Mouse (Mus musculus) c-Kit-positive CD71-negative TER-119-negative erythroid progenitor cells, embryonic 14.5 days (primary cell): ENCODE results near the gene Gm572.

Experiments used
- DNase-seq: peaks from one replicate; pipeline ENCODE4 v3.0.0-alpha.2; 2013; ENCODE audit warnings: low read depth

Gm572 gene

DNA sequence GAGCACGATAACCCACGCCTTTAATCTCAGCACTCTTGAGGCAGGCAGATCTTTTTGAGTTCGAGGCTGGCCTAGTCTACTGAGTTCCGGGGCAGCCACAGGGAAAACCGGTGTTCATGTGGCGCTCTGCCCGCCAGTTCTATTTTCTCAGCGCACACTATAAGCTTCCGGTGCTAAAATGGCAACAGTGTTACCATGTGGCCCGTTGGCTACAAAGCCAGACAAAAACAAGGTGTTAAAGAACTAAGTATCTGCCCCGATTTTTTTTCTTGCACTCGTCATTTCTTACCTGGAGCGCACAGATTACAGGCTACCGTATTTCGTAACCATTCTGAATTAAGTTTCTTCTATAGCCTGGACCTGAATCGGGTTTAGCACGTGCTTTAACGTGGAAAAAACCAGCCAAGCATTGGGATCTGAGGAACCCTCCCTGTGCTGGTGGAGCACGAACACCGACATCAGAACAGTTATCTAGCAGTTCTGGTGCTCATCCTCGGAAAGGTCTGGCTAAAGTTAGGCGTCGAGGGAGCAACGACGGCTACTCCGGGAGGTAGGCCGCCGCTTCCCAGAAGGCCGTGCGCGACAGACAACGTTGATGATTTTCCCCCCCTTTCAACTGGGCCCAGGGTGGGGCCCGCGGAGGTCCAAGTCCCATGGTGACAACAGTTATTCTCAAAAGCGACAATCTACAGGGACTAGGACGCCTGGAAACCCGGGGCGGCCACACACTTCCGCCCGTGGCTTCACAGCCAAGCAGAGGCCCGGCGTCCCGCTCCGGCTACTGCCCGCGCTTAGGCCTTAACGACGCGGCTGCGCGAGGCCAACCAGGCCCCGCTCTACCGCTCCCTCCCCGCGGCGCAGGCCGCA, 17.1 kb upstream of the Gm572 start:
- DNase-seq = no peak

DNA sequence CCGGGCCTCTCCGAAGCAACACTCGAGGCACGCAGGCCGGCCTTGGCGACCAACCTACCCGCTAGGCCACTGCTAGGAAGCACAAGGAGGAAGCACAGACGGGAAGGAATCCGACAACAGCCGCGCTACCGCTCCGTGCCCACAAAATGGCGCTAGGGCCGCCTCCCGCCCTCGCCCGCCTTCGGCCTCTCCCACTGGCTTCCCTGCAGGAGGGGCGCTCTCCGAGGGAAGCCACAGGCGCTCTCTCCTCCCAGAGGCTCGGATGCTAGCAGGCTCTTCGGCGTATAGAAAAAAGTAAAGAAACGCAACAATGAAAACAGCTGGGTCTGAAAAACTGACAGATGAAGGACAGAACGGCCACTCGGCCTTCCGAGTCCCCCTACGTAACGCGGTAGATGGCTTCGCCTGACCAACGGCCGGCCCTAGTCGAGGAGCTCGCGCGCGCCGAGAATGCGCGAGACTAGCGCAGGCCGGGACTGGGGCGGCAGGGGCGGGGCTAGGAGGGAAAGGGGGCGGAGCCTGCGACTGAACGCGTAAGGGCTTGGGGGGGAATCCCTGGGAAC, 16.4 kb upstream of the Gm572 start, which contains the start of gene Tardbp:
Tardbp (minus strand) TSS at position 397 of the 563 bp plus-strand sequence.
- peak; percentile 92 for DNase-seq

DNA sequence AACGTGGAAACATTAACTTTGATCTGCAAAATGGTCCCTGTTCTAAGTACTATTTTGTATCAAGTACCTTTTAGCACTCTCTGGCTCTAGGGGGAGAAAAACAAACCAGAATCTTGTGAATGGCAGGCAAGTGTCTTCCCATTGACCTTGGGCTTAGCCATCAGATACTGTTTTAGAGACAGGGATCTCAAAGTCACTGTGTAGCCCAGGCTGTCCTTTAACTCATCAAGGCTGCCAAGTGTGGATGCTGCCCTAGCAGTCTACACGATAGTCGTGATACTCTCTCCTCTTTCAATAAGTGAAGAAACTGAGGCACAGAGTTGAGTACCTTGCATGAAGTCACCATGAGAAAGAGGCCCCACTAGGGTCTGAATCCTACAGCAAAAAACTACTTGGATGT, 15.9 kb upstream of the Gm572 start:
- DNase-seq = no peak

DNA sequence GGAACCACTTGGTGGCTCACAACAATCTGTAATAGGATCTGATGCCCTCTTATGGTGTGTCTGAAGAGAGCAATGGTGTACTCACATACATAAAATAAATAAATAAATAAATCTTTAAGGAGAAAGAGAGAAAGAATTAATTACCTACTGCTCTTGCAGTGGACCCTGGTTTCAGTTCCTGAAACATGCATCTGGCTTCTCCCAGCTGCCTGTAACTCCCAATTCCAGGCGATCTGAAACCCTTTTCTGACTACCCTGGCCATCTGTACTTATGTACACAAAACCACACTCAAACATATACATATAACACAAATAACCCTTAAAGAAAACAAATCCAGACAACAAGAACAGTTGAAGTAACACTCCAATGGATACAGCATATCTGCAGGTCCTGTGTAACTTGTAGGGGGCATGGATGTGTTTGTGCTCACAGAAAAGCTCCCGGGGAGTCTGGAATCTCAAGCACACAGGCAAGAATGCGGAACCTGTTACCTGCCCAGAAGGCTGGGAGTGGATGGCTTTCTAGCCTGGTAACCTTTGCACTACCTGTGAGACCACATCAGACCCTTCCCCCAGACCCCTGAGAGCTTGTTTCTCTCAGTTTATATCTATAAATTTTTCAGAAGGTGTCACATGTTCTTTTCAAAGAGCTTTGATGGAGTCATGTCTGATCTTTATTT, 11.0 kb upstream of the Gm572 start:
- no peak for DNase-seq

DNA sequence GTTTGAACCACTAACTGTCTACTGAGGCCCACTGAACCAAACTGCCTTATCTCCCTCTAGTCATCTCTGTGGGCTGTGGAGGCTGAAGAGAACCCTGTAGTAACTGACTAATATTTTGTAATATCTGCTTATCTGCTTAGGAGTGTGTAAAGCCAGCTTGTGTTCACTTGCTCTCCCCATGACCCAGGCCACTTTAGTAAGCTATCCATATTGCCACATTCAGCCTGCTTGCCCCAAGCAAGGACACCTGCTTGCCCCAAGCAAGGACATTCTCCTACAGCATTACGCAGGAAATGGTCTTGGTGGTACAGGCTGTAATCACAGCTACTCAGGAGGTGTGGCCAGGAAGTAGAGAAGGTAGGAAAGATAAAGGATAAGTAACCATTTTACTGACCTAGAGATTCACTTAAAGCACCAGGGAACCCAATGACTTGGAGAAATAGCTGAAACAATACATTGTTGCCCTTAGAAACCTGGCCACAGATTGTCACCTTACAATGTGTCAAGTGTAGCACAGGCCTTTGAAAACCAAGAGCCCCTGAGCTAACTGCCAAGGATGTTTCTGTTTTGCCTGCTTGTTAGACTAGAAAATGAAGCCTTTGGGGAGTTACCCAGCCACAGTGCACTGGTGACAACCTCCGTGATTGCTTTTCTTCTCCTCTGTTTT, 9.6 kb upstream of the Gm572 start:
- DNase-seq = no peak

DNA sequence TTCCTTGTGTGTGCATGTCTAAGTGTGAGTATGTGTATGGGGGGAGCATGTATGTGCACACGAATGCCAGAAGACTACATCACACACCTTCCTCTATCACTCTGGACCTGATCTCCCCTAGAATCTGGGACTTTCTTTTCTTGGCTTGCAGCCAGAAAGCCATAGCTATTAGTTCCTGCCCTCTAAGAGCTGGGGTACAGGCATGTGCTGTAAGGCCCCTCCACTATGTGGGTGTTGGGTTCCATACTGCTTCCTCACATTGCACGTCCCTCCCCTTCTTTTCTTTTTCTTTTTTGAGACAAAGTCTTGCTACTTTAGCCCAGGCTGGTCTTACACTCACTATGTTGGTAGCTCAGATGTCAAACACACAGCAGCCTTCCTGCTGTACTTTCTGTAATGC, 7.8 kb upstream of the Gm572 start:
- no peak for DNase-seq

DNA sequence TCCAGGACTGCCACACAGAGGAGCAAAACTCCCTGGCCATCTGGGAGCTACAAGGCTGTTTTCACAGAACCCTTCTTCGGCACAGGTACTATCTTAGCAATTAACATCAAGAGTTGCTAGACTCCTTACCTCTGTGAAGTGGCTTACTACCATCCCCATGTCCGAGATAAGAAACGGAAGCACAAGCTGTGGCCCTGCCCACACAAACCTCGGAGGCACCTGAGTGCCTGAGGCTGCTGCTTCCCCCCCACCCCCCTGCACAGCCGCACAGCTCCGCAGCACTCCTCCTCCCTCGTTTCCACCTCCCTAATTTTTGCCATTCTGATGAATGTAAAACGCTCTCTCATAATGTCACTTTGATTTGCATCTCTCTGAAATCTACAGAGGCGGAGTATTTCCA, 4.8 kb upstream of the Gm572 start:
- no peak for DNase-seq

DNA sequence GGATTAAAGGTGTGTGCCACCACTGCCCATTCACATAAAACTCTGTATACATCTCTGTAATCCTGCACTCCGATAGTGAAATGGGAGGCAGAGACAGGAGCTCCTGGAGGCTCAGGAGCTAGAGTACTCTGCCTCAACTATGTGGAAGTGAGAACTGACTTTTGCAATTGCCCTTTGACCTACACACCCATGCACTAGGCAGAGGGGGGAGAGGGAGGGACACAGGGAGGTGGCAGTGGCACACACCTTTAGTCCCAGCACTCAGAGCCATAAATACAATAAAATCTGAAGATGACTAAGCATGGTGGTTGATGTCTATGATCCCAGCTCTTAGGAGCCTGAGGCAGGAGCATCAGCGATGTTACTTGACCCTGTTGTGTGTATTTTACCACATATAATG, 3.7 kb upstream of the Gm572 start:
- DNase-seq = no peak

DNA sequence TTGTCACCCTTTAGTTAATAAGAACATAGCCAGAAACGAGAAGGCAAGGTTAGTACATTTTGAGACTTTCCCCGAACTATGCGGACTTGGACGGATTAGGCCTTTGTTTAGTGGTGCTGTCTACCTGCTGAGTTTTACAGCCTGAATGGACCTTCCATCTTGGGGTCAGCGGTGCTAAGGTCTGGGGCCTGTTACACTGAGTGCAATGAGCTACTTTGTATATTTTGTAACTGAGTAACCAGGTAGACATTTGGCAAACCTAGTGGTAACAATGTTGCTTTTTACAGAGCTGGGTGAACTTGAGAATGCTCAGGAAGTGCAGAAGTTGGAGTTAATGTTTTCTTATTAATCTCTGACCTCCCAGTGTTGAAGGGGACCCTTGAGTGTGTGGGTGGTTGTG, 2.0 kb upstream of the Gm572 start:
- DNase-seq = no peak

DNA sequence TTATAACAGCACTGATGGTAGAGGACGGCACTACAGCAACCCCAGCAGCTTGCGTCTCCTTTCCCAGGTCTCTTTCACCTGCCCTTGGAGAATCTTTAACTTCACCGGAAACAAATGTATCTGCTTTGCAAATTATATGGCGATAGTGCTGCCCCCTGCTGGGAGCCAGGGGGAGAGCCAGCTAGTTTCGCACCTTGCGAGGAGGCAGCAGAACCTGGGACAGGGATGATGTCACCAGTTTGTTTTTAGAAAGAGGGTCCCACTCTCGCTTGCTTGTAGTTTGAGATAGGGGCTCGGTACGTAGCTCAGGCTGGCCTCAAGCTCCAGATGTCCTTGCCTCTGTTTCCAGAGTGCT, 1.0 kb downstream of the Gm572 start:
- DNase-seq = peak; percentile 80

DNA sequence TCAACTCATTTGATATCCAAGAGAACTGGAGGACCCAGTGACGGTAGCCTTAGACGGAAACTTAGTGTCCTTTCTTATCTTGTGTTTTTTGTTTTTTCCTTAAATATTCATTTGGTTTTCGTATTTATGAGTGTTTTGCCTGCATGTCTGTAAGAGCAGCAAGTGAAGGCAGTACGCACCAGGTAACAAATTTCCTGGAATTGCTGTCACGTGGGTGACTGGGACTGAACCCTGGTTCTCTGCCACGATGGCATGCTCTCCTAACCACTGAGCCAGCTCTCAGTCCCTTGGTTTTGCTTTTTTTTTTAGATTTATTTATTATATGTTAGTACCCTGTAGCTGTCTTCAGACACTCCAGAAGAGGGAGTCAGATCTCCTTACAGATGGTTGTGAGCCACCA, 1.8 kb downstream of the Gm572 start:
- no peak for DNase-seq

DNA sequence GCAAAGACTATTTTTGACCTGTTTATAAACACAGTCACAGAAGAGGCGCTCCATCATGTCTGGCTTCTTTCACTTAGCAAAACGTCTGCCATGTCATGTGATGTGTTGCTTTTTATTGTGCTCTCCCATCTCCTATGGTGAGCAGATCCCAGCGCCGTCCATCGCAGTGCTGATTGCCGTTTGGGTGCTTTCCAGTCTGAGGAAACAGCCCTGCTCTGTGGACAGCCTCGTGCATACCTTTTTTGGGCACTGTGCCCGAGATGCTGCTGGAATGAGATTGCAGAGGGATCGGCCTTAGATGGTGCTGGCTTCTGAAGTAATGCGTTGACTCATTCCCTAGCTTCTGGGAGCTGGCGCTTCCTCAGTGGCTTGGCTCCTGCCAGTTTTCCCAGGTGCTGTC, 3.5 kb downstream of the Gm572 start:
- DNase-seq = no peak

DNA sequence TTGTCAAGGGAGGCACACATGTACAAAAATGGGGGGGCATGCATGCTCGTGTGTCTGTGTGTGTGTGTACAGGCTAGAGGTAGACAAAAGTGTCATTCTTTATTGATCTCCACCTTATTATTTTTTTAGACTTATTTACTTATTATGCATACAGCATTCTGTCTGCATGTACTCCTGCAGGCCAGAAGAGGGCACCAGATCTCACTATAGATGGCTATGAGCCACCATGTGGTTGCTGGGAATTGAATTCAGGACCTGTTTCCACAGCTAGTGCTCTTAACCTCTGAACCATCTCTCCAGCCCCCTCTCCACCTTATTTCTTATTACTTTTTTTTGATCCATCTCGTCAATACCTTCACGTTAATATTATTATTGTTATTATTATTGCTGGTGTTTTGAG, 6.2 kb downstream of the Gm572 start:
- no peak for DNase-seq

DNA sequence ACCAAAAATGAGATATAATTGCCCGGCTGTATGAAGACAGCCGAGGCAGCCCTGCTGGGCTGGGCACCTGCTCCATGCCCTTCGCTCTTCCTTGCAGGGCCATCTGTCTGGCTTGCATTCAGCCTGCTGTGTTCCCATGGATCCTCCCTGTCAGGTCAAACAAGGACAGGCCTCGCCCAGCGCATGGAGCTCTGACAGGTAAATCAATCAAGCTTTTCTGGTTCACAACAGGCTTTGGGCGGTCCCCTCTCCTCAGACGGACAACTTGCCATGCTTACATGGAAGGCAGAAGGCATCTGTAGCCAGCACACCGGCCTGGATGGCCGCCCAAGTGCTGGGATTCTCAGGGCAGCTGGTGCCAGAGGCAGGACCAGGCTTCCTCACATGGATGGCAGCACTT, 7.9 kb downstream of the Gm572 start:
- no peak for DNase-seq

DNA sequence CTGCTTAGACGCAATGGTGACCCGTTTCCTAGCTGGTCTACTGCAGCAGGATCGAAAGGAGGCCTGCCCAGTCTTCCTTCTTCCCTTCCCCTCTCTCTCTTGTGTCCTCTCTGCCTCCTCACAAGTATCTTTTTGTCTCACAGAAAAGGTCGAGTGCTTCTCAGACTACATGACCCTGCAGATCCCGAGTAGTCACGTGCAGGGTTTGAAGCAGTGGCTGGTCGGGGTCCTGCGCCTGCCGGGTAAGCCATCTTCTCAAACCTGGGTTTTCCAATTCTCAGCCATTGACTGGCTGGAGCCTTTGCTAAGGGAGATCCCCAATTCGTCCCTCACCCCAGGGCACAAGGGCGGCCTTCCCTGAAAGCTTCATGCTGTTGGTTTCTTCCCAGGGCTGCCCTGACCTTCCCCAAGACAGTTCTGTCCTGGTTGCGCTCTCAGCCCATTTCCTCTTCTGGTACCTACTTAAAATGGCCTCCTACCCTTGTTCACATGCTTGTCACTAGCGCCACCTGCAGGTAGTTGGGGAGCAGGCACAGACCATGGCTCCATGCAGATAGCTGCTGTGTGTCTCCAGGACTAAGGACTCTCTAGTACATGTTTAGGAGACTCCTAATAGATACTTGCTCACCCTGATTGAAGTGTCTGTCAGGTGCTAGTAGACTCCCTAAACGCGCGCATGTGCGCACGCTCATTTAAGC, 11.7 kb downstream of the Gm572 start:
- peak; percentile 46 for DNase-seq

DNA sequence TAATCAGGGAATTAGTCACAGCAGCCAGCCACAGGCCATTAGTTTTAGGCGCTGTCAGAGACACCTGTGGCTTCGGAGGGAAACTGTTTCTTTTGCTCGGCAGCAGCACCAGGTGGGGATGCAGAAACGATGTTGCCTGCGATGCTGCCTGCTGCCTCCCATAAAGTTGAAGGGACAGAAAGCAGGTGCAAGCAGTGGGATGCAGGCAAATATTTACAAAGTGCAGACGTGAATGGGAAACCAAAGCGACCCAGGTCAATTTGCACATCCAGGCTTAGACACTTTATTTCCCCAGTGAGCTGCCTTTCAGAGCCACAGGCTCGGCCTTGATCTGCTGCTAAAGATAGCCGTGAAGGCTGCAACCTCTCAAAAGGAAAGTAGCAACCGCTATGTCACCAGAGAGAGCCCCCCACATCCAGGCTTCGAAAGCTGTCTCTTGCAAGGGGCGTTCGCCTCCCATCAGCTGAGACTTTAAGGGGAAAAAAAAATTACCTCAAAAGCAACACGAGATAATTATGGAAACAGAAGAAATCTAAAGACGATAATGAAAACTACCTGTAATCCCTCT, 13.7 kb downstream of the Gm572 start:
- no peak for DNase-seq

DNA sequence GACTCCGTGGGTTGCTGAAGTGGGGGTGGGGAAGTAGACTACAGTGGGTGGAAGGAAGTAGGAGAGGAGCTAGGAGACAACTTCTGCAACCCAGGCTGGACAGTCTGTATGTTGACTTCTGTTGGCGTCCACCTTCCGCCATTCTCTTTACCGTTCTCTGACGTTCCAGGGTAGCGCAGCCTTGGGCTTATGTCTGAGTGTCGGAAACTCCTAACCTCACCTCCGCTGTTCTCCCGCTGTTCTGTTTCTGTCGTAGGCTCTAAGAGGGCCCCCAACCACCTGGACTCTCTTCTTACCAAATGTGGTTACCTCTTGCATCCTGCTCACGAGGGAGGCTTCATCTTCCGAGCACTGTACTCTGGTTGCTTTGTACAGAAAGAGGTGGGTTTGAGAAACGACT, 14.7 kb downstream of the Gm572 start:
- DNase-seq = no peak

DNA sequence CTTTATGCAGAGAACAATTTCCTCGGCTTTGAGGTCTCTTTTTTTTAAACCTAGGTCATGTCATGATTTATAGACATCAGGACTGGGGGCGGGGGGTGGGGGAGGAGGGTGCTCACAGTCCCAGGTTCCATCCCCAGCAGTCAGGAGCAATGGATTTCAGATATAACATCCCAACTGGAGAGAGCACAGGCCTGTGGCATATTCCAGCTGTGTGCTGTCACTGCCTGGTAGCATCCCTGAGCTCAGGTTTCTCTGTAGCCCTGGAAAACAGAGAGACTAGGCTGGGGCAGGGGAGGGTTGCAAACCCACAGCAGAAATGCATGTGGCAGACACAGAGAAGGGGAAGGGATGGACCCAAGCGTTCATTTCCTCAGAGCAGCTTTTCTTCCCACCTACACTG, 17.1 kb downstream of the Gm572 start:
- no peak for DNase-seq

DNA sequence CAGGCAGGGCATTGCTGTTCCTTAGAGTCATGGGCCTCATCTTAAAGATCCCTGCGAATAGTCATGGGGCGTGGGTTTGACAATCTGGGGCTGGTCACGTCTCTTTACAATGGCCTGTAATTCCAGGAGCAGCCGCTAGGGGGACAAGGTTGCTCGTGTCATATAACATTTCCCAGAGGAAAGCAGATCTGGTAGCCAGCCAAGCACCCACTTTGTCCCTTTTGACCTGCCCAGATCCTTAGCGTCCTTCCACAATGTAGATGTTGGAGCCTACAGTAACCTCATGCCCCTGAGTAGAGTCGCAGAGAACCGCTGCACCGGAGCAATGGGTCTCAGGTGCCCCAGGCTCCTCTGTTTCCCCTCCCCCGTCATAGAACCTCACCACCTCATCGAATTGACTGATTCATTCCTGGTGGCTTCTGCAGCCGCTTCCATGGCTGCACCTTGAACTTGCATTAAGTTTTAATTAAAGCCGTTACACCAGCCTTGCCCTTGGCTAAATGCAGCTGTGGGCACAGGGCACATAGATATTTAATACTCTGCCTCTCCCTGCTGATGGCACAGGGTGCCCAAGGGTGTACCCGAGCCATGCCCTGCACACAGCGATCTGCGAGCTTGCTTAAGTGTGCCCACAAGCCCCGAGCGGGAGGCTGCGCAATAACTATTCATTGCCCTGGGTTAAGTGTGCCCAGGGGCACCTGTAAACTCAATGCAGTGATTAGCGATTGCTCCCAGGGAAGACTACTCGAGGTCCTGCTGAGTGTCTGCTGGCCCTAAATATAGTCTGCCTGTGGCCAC, 19.2 kb downstream of the Gm572 start:
- peak; percentile 60 for DNase-seq

DNA sequence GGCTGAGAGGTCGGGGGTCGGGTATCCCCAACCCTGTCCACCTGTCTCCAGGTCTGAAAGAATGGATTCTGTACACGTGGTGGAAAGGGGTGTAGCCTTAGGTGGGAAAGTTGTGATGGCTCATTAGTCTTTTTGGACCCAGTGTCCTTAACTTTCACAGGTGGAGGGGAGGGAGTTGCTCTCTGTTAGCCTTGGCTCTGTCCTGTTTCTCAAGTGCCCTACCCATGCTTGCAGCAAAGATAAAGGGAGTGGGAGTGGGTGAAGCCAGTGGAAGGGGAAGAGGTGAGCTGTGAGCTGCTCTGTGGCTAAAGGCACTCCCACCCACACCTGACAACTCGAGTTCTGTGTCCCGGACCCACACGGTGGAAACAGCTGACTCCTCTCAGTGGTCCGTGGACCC, 20.2 kb downstream of the Gm572 start:
- DNase-seq = no peak

DNA sequence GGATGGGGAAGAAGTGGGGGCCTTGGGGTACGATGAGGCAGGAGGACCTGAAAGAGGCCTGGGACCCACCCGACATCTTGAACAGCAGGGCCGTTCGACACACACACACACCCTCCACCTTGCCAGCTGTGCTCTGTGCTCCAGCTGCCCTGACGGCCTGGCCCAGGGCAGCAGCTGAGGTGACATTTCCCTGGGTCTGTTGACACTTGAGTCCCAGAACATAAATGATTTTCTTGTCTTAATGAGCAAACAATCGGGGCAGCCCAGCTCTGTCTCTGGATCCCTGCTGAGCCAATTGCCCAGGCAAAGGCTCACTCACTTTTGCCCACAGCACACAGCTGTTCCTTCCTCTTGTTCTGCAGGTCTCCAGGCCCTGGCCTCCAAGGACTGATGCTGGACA, 20.9 kb downstream of the Gm572 start:
- DNase-seq = no peak
